Mouse (Mus musculus): Measurements from ENCODE around the gene Casz1.

DNA sequence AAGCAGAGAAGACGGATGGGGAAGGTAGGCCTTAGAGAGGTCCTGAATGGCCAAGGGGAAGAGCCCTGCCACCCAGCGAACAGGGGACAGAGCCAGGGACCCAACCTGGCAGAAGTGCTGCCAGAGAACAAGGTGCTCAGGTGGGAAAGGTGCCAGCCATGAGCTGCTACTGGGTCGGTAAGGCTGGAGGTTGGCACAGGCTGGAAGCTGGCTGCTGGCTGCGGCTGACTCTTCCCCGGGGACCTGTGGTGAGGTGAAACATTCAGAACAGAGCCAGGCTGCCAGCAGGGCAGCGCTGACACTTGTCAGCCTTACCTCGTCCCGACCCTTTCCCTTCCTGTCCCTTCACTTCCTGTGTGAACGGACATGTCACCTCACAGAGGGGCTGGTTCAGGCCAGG is 124.1 kb downstream of the Casz1 start:
- TF ChIP-seq CTCF (conservative IDR thresholded peaks at IDR 0.05; ENCODE audit: insufficient read depth, insufficient read length, low read depth, low read length) (no peak), POLR2A (IDR thresholded peaks at IDR 0.05; ENCODE audit: low read depth, low read length) (no peak)
